Mouse (Mus musculus) forebrain, embryonic 11.5 days (tissue): ENCODE data around the gene Lrrc3b. TPM values are rescaled to one million over a fixed set of nuclear protein-coding genes. Genes with fewer than 3 reads are reported as not detected.

Experiments
- ATAC-seq: fragments of 200-750 bp; cut with Nextera tagmentation; replicated peaks from 2 replicates; pipeline ENCODE4 v1.8.0; 2017; ENCODE audit warnings: moderate TSS enrichment; ENCODE audit not compliant: low FRiP score
- DNase-seq: peaks from one replicate; pipeline ENCODE4 v3.0.0-alpha.2; 2017; ENCODE audit warnings: low spot score
- H3K27ac ChIP-seq: fragments of 300-500 bp; sonication (generic); 2 replicates; pipeline ENCODE4 v1.5.1; 2014; ENCODE audit warnings: low read depth, low read length
- H3K27me3 ChIP-seq: fragments of 300-500 bp; sonication (generic); 2 replicates; pipeline ENCODE4 v1.6.1; 2014; ENCODE audit warnings: mild to moderate bottlenecking, low read length, mixed read lengths; ENCODE audit not compliant: control insufficient read depth, insufficient read depth
- H3K36me3 ChIP-seq: fragments of 300-500 bp; sonication (generic); 2 replicates; pipeline ENCODE4 v1.6.1; 2014; ENCODE audit warnings: mild to moderate bottlenecking, low read length, moderate library complexity, mixed read lengths; ENCODE audit not compliant: control insufficient read depth, insufficient read depth
- H3K4me1 ChIP-seq: fragments of 300-500 bp; sonication (generic); replicated peaks from 2 replicates; pipeline ENCODE4 v1.6.1; 2014; ENCODE audit warnings: low read length, mixed read lengths; ENCODE audit not compliant: control insufficient read depth, insufficient read depth
- H3K4me2 ChIP-seq: fragments of 300-500 bp; sonication (generic); 2 replicates; pipeline ENCODE4 v1.6.1; 2014; ENCODE audit warnings: low read depth, mild to moderate bottlenecking, low read length, moderate library complexity, mixed read lengths; ENCODE audit not compliant: severe bottlenecking
- H3K4me3 ChIP-seq: fragments of 300-500 bp; sonication (generic); 2 replicates; pipeline ENCODE4 v1.5.1; 2014; ENCODE audit warnings: low read depth, low read length
- H3K9ac ChIP-seq: fragments of 300-500 bp; sonication (generic); 2 replicates; pipeline ENCODE4 v1.6.1; 2014; ENCODE audit warnings: low read length
- H3K9me3 ChIP-seq: fragments of 300-500 bp; sonication (generic); 2 replicates; pipeline ENCODE4 v1.6.1; 2016; ENCODE audit warnings: low read length, mixed read lengths; ENCODE audit not compliant: control insufficient read depth
- WGBS: fragments of 180-500 bp; shearing (Covaris S2); extraction: QIAGEN DNeasy Blood & Tissue Kit; methylation state at CpG from one replicate; pipeline ENCODE4 v1.1.7; 2014; 5-methylcytosine and 5-hydroxymethylcytosine counted together
- polyA plus RNA-seq: library from polyadenylated mRNA; unstranded; fragments of >200 nt; fragmentation: Nextera tagmentation; extraction: Ambion mirVana; gene quantifications from 2 replicates; pipeline ENCODE4 v1.2.1, GENCODE M21; 2014

The Lrrc3b gene
- polyA plus RNA-seq, 1 experiment from 2014 or later: 0.90 TPM

- Histone ChIP-seq H3K9me3 (no peaks in the 10 kb centered on the region), H3K27ac (no peak overlapping the region), H3K4me2 (no peak overlapping the region), H3K36me3 (no peaks in the 10 kb centered on the region), H3K4me1 (no peaks in the 10 kb centered on the region), H3K9ac (no peak overlapping the region), H3K4me3 (no peak overlapping the region), H3K27me3 (no peaks in the 10 kb centered on the region)
- DNase-seq (no peak), ATAC-seq (no peak)
- WGBS: 85% methylated on average over 9 of the region's 9 CpGs
Observed at GRCm38 (mm10) chr14:15322441-15323123, 116.2 kb downstream of the Lrrc3b start.

GRCm38 (mm10) chr14:15319399-15319915 lies 119.3 kb downstream of the Lrrc3b start:
- Histone ChIP-seq H3K9me3 (no peaks in the 10 kb centered on the region), H3K4me3 (no peak overlapping the region), H3K9ac (no peak overlapping the region), H3K4me2 (no peak overlapping the region), H3K36me3 (no peaks in the 10 kb centered on the region), H3K27ac (no peak overlapping the region), H3K4me1 (no peaks in the 10 kb centered on the region), H3K27me3 (no peaks in the 10 kb centered on the region)
- no peak for DNase-seq
- ATAC-seq: no peak

- Histone ChIP-seq H3K4me3 (no peak overlapping the region), H3K36me3 (no peaks in the 10 kb centered on the region), H3K4me1 (no peaks in the 10 kb centered on the region), H3K27me3 (no peaks in the 10 kb centered on the region), H3K9me3 (no peaks in the 10 kb centered on the region), H3K27ac (no peak overlapping the region), H3K4me2 (no peak overlapping the region), H3K9ac (no peak overlapping the region)
- 80% methylated on average over 2 of the region's 2 CpGs for WGBS
- no peak for DNase-seq
- ATAC-seq: no peak
Observed at GRCm38 (mm10) chr14:15308576-15308975, 130.2 kb downstream of the Lrrc3b start.
